Mouse (Mus musculus): ENCODE results near the gene Dnah7c.

DNA sequence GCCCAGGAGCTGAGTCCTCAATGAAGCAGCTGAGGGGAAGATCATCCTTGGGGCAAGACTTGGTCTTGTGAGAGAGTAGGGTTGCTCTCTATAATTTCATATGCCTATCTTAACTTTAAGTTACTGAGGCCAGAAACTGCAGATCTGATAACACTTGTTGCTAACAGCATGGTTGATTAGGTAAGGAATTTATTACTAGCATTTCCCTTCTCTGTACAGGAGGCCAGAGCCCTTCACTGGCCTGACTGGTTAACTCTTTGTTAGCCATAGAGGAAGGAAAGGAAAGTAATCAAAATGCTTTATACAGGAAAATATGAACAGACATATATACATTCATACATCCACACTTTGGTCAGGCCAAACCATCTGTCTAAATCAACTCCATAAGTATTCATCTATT lies 95.6 kb downstream of the Dnah7c start:
- TF ChIP-seq POLR2A (IDR thresholded peaks at IDR 0.05; ENCODE audit: insufficient read depth, low read depth, low read length) (no peak), CTCF (IDR thresholded peaks at IDR 0.05; ENCODE audit: insufficient read depth, low read depth, low read length) (no peak)

All from olfactory bulb, adult 2 months (tissue).